Mouse (Mus musculus) kidney, adult 2 months (tissue): ENCODE results near the gene Rhbdd2.

Experiments
- CTCF ChIP-seq: fragments of 200-500 bp; conservative IDR thresholded peaks from 2 replicates; pipeline ENCODE4 v1.5.1; 2011; ENCODE audit warnings: low read depth, mild to moderate bottlenecking, control low read depth, low read length, moderate library complexity, mixed read lengths; ENCODE audit not compliant: insufficient read depth, insufficient read length
- POLR2A ChIP-seq: fragments of 200-500 bp; IDR thresholded peaks from one replicate; pipeline ENCODE4 v1.6.1; 2011; ENCODE audit warnings: low read depth, low read length, control low read depth

GRCm38 (mm10) chr5:135674349-135674775, 41.9 kb downstream of the Rhbdd2 start:
- TF ChIP-seq CTCF (no peak), POLR2A (no peak)
